Mouse (Mus musculus) urinary bladder, postnatal 25 days (tissue): ENCODE measurements around the gene Fbxl13.
"Not testable (repeated sequence)": the region's sequence is repeated elsewhere in the genome, so short reads cannot be mapped to it uniquely, and the experiment has no call there.

ENCODE experiments used
- DNase-seq: peaks from one replicate; pipeline ENCODE4 v3.0.0; 2022; ENCODE audit warnings: low spot score

The Fbxl13 gene

DNA sequence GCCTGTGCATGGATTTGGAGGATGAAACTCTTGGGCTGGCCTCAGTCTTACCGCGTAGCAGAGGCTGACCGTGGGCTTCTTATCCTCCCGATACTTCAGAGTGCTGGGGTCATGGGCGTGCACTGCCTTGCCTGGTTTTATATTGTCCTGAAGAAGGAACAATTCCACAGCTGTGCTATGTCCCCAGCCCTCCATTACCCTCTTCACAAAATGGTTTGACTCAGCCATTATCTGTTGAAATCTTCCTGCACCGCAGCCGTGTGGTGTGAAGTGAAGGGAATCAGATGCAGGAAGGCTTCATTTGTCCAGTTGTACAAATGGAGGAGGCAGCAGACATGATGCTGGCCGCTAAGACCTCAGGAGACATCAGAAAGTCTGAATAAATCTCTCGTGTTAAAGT, 11.5 kb upstream of the Fbxl13 start:
- no peak for DNase-seq

DNA sequence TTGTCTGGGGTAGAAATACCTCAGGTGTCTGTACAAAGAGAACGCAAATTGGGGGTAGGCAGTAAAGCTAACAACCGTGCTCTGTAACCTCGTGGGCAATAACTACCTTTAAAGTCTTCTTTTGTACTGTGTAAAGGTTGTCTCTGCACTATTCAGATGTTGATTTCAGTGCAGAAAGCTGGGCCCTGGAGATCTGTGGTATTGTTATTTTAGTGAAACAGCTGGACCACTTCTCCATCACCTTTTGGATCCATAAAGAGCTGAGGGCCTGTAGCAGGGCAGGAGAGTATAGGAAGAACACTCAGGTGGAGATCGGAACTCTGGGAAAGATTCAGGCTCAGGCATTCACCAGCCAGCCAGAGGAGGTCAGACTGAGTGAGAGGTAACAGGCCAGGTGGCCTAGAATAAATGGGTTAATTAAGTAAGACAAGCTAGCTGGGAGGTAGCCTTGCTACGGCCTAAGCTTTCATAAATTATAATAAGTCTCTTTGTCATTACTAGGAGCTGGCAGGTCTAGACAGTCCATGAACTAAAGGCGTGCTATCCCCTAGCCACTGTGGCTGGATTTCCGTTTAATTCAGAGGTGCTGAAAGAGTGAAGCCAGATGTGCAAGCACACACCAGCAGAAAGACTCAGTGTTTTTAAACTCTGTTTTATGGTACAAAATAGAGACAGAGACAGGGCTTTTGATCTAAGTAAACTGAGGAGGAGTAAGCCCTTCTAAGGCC, 6.6 kb upstream of the Fbxl13 start:
- no peak for DNase-seq

DNA sequence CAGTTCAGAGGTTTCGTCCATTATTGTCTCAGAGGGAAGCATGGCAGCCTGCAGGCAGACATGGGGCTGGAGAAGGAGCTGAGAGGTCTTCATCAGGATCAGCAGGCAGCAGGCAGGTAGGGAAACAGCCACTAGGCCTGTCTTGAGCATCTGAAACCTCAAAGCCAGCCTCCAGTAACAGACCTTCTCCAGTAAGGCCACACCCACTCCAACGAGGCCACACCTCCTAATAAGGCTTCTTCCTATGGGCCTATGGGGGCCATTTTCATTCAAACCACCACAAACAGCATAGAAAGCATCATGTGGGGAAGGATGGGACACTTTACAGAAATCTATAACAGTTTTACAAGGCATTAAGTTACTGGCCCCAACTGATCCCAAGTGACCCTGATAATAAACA, 5.3 kb upstream of the Fbxl13 start:
- DNase-seq = no peak

DNA sequence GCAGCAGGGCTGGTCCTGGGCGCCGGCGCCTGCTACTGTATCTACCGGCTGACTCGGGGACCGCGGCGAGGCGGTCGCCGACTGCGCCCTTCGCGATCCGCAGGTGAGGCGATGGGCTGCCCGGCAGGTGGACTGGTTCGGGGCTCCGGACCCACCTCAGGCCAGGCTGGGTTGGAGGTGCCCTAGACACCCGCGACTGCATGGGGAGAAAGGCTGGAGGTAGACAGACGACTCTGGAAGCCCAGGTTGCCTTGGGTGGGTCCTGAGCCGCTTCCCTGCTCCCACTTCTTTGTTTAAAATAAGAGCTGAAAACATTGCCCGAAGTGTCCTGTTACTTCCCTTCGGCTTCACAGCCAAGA, 678 bp upstream of the Fbxl13 start:
- no peak for DNase-seq

DNA sequence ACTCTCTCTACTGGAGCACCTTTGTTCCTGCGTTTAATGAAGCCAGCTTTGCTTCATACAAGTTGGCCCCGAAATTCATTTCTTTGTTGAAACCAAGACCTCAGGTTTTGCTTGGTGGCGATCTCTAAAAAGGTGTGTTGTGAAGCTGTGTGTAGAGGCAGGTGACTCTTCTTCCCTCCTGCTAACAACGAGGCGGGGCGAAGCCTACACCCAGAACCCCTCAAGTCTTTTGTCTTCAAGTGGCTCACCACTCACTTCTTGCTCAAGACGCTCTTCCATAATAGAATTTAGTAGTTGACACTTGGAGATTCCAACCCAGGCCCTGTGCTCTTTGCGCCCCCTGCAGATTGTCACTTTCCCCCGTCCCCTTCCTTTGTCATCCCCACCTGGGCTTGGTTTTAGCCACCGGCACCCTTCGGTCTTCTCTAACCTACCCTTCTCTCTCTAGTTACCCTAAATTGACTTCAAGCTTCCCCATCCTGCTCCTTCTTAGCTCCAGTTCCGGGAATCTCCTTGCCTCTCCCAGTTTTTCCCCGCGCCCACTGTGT, 469 bp downstream of the Fbxl13 start:
- no peak for DNase-seq

DNA sequence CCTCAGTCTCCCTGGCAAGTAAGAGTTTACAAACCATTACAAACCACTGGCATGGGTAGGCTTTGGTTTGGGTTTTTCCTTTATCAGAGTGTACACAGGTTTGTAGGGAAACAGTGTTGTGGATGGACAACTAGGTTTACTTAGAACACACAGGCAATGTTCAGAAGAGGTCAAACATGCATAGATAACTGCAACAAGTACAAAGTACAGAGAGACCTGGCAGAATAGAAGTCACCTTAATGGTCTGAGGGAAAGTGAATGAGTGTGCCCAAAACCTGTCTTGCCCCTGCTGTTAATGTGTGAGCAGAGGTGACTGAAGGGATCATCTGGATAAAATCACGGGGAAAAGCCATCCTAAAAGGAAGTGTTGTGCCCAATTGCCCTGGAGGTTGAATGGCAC, 1.8 kb downstream of the Fbxl13 start:
- DNase-seq = no peak

DNA sequence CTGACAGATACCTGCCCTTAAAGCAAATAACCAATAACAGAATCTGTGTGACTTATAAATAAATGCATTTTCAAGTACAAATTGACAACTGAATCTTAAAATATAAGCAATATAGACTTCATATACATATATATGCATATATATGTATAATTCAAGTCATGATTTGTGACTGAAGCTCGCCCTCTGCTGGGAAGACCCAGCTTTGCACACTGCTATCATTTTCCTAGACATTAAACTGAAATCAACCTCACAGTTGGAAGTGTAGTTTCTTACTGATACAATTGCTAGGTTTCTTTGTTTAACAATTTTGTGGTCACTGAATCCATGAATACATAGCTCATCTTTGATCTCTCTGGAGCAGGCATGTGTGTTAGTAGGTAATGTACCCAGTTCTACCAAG, 4.5 kb downstream of the Fbxl13 start:
- DNase-seq = peak; percentile 32

DNA sequence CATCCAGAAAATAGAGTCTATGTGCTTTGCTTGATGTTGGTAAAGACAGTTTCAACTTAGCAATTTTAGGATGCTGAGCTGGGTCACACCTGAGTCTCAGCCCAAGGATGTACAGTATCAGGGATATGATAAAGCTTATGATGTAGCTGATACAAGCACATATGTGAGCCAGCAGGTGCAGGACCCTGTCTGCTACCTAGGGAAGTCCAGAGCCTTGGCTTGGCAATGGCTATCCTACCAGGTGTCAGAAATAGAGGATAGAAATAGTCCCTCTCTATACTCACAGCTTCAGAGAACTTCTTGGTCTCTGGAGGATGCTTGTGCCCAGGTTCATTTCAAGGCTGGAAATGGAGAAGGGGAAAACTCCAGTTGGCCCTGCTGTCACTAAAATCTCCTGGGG, 19.5 kb downstream of the Fbxl13 start:
- DNase-seq = no peak

DNA sequence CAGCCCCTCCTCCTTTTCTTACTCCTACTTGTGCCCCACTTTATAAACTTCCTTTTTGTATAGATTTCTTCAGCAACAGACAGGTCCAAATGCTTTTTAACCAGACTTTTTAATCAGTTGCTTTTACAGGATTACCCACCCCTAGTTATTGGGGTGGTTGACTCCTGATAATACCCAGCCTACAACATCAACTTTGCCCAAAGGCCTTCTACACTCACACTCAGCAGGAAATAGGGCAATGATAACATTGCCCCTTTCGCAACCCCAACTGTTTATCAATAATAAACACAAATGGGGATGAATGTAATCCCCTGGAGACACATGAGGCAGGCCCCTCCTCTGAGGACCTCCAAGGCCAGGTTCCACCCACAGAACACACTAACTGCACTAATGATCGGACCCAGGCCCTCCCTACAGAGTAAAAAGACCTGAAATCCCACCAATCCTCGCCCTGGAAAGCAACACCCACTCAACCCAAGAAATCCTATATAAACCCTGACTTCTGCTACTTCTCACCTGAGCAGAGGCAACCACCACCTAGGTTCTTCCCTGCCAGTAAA, 28.9 kb downstream of the Fbxl13 start:
- DNase-seq = no peak

DNA sequence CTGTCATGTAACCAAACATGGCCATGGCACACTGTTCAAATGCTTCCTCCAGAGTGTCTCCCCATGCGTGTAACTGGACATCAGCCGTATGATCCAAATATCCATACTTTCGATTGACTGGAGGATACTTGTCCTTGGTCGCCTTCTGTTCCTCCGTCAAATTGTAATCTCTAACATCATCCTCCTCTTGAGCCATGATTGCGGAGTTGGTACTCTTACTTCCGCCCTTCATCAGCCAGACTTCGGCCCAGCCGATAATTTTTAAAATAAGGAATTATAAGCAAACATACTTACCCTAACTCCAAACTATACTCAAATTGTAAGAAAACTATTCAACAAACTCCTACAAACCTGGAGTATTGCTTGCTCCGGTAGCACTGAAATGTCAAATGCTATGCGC, 31.1 kb downstream of the Fbxl13 start:
- not testable (repeated sequence) for DNase-seq

DNA sequence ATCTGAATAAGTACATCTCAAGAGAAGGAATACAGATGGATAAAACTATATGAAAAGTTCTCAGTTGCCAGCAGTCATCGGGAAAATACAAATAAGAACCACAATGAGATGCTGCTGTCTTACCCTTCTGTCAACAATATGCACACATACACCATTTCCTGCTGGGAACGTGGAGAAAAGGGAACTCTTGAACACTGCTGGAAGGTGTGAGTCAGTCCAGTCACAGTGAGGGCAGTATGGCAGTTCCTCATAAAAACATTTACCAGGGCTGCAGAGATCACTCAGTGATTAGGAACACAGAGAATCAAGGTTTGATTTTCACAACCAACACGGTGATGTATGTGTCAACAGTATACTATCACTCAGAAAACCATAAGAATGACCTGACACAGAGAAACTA, 34.4 kb downstream of the Fbxl13 start:
- no peak for DNase-seq

DNA sequence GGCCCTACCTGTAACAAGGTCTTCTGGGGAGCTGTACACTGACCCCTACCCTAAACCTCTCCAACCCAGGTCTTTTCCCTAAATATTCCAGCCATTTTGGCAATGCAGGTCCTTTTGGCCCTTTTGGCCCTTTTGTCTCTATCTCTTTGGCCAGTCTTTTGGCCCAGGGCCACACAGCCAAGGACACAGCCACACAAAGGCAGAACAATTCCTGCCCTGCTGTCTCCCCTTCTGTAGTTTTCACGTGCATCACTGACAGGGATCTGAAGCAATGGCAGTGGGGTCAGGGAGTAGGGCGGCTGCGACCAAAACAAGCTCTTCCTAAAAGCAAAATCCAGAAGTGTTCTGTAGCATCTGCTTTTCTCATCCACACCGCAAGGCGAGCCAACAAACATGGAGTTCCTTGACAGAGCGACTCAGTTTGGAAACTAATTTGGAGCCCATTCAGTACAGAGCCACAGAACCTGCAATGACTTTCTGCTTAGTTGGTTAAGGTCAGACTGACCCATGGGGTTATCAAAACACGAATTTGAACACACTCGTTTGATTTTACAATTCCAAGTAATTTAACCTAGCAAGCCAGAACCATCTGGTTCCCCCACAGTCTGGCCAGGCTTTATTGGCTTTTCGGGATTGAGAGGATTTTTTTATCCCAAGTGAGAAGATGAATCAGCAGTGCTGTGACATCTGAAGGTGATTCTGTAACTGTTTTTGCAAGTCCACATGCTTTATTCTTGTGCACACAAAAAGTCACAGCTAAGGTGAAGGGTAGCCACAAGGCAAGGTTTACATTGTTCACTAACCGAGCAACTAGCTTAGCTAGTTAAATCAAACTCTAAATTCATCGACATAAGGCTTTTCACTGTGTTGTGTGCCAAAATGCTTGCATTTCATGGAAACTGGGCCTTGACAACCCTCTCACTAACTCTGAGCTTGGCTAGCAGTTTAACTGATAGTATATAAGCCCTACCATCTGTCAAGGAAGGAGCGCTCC, 36.8 kb downstream of the Fbxl13 start:
- DNase-seq = no peak

DNA sequence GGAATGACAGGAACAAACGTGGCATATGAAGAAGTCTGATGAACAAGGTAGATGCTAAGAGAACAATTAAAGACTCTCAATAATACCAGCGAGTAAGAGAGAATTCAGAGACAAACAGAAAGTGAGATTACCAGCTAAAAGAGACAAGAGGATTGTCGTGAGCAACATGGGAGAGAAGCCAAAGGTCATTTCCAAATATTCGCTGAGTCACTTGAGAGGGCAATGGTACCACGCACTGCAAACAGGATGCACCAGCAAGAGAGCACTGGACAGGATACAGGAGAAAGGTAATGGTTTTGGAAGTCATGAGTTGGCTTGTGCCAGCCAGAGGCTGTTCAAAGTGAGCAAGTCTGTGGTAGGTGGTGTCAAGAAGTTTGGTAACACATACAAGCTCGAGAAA, 39.5 kb downstream of the Fbxl13 start:
- DNase-seq = no peak

DNA sequence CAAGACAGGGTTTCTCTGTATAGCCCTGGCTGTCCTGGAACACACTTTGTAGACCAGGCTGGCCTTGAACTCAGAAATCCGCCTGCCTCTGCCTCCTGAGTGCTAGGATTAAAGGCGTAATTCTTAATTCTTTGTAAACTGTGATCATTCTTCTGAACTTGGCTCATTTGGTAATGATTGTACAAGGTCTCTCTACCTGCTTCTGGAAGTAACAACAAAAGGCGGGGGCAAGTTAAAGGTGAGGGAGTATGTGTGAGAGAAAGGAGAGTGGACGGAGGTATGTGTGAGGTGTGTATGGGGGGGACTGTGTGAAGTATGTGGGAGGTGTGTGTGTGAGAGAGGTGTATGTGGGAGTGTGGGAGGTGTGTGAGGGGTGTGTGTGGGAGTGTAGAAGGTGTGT, 45.5 kb downstream of the Fbxl13 start:
- DNase-seq = no peak

DNA sequence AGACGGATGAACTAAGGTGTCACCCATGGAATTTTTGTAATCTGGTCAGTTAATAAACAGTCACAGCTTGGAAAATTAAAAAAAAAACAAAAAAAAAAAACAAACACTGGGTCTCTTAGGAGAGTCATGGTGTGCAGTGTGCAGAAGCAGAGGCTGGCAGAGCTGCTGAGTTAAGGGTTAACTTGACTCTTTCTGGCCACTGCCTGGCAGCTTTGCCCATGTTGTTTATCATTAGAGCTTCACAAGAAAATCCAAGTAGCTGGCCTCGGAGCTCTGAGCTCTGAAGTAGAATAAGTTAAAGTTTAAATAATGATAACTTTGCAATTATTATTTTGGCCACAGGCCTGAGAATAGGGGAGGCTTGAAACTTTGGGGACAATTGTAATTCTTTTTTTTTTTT, 45.9 kb downstream of the Fbxl13 start:
- DNase-seq = not testable (repeated sequence)

DNA sequence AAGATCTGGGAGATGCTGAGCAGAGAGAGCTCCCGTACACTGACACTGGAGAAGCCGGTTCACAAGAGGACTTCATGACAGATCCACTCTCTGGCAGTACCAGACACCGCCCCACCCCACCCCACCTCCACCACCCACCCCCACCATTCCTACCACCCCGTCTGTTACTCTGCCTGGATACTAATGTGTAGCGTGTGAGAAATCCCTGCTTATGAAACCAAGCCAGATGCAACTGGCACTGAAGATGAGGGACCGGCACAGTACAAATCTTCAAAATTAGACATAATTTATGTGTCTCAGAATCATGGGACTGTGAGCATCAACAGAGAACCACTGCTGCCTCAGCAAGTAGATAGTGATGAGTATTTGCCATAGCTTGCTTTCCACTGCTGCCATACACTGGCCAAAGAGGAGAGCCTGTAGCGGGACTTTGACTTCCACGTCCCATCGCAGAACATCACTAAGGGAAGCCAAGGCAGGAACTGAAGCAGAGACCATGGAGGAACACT, 52.2 kb downstream of the Fbxl13 start:
- DNase-seq = no peak

DNA sequence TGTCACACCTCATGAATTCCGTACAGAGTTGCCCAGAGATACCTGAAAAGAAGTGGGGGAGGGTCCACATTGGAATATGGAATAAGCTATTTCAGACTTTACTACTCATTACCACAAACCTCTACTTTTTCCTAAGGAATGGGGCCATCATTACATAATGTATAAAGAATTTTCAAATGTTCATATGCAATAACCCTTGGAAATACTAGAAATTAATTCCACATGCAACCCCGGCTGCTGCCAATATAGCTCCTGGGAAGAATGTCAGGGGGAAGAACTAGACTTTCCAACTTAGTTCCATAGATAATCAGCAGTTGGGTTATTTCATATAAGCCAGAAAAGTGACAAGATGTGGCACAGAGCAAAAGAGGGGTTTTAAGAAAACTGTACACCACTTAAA, 53.3 kb downstream of the Fbxl13 start:
- no peak for DNase-seq

DNA sequence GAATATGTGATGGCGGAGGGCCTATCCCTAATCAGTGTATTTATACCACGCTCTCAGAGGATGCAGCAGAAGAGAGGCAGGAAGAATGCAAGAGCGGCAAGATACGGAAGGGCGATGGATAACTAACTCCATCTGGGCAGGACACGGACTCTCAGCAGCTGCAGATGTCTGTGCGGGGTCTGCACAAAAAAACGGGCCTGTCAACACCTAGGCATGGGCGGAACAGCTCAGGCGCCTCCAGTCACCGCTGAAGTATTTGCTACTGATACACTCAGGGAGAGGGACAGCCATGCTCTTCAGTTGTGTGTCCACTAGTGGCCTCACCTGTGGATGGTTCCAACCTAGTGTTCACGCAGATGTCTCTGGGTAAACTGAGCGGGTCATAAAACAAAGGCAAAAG, 57.2 kb downstream of the Fbxl13 start:
- no peak for DNase-seq

DNA sequence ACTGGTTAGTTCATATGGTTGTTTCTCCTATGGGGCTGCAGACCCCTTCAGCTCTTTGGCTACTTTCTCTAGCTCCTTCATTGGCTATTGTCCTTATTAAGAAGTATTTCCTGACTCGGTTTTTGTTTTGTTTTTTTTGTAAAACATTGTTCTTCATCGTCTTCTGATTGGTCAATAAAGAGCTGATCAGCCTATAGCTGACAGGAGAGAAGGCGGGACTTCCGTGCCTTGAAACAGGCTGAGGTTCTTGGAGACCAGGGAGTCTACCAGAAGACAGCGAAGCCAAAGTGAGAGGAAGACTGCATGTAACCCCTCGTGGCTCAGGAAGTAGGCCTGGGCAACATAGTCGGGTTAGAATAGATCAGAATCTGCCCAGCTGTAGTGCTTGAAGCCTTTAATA, 57.8 kb downstream of the Fbxl13 start:
- DNase-seq = no peak

DNA sequence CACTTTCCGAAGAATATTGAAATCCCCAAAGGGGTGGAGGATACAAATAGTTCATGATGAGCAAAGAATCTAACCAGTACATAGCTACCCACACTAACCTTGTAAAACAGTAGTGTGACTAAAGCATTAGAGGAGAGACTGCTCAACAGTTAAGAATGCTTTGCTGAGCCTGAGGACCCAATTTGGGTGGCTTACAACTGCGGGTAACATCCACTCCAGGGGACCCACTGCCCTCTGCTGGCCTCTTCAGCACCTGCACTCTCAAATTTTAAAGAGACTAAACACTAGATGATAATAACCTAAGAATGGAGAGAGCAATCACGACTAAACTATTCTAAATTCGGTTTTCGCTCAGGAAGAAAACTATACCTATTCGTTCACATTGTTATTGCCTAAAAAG, 58.7 kb downstream of the Fbxl13 start:
- peak; percentile 43 for DNase-seq

DNA sequence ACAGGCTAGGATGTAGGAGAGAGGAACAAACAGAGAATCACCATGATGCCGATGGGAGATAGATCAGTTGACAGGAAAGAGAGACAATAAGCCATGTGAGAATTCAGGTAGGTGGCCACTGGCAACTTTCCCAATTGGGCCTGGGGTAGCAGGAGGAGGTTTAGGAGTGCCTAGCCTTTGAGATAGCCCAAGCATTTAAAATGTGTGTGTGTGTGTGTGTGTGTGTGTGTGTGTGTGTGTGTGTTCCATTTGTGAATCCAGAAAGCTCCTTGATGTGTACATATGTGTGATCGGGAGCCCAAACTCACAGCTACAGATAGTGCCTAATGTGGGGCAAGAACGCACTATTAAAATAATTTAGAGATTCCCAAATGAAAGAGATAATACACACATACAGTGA, 67.3 kb downstream of the Fbxl13 start:
- no peak for DNase-seq

DNA sequence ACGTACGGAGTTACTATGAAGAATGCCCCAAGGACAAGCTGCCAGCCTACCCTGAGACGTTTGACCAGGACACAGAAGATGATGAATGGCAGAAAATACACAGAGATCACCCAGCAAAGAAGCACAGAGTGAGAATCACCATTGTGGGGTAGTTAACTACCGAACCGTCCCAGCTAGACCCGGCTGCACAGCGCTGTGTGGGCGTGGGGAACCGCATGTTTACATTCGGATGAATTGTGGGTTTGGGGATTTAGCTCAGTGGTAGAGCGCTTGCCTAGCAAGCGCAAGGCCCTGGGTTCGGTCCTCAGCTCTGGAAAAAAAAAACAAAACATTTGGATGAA, 70.3 kb downstream of the Fbxl13 start:
- DNase-seq = no peak
